Mouse (Mus musculus): ENCODE results near the gene Cul5.

Gene Cul5

DNA sequence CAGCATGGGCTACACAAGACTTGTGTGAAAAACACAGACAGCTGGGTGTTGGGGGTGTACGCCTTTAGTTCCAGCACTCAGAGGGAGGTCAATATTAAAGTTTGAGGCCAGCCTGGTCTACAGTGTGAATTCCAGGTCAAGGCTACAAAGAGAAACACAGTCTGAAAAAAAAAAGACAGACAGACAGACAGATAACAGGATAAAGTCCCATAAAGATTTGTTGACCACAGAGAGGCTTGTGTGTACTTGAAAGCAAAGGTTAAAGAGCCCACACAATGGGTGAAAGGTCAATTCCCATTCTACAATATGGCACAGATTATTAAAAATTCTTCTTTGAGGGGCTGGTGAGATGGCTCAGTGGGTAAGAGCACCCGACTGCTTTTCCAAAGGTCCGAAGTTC, 62.6 kb downstream of the Cul5 start:
- peak; percentile 74 for DNase-seq

DNA sequence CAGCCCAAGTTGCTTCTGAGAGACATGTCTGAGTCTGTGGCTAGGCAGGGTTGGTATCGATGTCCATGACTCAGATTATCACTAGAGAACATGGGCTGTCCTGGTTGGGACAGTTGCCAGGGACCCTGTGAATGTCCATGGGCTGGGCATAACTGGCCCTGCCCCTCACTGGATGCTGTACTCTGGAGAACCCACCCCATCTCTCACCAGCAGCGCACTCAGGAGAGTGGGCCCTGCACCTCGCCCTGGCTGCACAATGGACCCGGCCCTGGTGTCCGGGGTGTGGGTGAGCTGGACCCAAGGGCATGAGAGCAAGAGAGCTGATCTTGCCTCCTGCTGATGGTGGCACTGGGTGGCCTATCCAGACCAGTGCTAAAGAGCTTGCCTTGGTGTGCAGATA, 64.9 kb downstream of the Cul5 start:
- peak; percentile 90 for DNase-seq

DNA sequence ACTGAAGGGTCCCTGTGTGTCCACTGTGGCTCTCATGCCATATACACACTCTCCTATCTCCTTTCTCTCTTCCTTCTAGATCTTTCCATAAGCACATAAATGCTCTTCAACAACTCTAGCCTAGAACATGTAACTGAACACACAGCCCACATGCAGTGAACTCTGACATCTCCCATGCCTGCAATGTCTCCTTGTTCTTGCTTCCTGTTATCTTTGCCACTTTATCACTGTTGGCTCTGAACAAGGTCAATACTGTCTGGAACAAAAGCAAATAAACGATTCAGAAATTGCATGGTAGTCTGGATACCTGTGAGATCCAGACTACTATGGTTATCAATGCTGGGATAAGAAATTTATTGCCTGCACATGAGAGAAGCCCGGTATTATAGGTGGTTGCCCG, 66.0 kb downstream of the Cul5 start:
- no peak for DNase-seq

DNA sequence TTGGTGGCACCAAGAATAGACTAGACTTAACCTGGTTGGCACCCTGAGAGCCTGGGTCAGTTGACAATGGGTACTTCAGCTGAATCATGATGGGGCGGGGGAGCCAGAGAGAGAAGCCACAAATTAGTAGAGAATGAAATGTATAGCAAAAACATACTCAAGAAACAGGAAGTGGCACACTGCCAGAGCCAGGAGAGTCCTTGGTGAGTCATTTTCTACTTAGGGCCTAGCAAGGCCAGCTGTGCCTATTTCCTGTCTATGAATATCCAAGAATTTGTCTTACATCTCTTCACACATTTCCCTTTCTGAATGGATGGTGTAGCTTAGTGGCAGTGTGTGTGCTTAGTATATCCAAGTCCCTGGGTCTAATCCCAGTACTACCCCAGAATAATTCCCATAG, 66.4 kb downstream of the Cul5 start:
- DNase-seq: no peak

DNA sequence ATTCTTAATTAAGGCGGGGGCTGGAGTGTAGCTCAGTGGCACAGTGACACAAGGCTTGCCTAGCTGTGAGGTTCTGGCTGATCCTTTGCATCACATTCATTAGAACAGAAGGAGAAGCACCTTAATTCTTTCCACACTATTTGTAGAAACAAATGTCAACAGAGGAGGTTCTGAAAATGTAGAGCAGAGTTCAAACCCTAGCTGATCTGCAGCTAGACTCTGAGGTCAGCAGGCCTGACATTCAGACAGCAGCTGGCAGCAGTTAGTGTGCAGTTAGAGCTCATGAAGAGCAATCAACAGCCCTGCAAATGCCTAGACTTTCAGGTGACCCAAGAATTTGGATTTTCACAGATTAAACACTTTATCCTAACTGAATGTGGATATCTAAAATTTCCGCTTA, 68.3 kb downstream of the Cul5 start:
- DNase-seq: peak; percentile 95

DNA sequence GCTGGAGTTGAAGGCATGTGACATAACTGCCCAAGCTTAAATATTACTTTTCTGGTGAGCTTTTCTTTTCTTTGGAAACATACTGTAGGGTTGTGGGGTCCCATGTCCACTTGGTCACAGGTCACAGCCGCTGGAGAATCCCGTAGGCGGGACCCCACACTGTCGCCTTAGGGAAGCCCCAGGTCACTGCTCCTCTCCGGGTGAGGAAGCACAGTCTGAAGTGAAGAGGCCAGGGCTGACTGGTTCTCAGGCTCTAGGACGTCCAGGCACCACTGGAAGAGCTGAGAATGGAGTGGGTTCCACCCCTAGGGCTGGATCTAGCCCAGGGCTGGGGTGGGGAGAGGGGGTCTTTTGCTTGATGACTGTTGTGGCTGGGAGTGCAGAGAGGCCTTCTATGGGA, 71.2 kb downstream of the Cul5 start:
- DNase-seq: peak; percentile 81

DNA sequence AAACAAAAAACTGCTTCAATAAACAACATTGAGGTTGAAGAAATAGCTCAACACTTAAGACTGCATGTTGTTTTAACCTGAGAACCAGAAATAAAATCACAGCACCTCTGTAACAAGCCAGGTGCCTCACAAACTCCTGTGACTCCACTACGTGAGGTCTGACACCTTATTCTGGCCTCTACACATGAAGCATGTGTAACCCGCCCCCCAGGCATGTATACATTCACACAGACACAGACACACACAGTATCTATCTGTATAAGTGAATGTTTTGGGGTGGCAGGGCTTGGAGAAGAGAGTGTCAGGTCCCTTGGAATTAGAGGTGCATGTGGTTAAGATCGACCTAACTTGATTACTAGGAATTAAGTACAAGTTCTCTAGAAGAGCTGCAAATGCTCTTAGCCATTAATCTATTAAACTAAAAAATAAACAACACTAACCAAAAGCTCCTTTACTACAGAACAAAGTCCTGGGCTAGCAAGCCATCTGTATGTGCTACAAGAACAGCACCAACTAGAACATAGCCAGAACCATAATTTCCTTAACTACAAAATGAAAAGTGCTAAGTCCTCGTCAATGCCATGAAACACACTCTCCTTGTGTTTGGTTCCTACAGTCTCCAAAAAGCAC, 72.7 kb downstream of the Cul5 start:
- DNase-seq: peak; percentile 51

DNA sequence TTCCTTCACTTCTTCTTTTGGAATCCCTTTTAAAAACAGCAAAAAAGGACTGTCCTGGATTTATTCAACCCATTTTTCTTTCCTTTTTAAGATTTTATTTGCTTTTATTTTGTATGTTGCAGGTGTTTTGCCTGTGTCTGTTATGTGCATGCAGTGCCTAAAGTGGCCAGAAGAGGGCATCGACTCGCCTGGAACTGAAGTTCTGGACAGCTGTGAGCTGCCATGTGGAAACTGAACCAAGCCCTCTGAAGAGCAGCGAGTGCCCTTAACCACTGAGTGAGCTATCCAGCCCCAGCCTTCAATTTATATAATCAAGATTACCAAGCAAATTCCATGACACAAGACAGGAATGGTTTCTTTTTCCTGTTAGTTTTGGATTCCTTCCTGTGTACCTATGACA, 75.0 kb downstream of the Cul5 start:
- DNase-seq: peak; percentile 90

DNA sequence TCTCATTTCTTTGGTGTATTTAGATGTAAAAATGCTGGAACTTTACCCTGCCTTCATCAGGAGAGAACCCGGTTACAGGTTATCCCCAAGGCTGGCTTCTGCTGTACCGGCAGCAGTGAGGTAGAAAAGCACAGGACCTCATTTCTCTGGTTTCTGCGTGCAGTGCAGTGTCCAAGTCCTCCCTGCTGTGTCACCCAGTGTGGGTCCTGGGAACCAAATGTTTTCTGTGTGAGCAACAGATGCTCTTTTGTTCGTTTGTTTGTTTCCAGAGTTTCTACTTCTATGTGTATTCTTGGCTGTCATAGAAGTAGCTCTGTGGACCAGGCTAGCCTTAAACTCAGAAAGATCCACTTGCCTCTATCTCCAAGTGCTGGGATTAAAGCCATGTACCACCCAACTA, 87.9 kb downstream of the Cul5 start:
- peak; percentile 34 for DNase-seq

DNA sequence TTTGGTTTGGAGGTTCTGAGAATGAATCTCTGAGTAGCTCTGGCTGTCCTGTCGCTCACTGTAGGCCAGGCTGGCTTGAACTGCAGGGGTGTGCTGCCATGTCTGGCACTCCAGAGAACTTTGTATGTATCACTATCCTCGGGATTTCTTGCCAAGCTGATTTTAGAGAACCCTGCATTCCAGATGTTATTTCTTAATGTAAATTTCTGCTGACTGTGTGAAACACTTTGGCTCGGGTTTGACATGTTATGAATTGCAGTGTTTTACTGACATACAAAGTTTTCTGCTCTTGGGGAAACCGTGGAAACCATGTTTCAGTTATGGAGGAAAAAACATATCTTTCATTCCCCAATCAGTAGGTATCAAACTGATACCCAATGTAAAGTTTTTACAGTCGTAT, 94.1 kb downstream of the Cul5 start:
- DNase-seq: no peak

DNA sequence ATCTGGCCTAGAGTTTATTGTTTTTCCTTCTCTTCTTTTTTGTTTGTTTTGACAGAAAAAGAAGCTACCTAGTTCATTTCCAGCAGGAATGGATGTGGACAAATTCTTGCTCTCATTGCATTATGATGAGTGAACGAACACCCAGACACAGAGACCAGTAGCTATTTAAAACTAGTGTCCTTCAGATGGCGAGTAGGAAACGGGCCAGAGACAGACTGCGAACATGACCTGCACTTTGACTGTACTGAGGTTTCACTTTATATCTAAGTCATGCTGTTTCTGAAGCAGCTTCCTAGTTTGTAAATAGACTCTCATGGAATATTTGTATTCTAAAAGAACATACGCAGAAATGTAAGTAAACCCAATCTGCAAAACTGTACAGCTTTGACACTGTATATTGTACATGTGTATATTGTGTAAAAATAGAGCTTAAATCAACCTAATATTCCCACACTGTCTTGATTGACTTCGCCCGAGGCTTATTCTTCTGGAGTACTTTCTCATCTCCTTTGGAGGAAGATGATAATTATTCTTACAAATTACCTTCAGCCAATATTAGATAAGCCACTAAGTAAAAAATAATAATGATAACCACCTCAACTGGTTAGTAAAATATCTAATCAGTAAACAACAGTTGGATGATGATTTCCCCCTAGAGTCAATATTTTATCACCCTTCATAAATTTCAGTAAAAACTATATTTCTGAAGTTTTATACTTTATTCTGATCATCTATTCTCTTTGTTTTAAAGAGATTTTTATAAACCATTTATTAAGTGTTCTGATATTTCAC, 97.1 kb downstream of the Cul5 start:
- DNase-seq: no peak

DNA sequence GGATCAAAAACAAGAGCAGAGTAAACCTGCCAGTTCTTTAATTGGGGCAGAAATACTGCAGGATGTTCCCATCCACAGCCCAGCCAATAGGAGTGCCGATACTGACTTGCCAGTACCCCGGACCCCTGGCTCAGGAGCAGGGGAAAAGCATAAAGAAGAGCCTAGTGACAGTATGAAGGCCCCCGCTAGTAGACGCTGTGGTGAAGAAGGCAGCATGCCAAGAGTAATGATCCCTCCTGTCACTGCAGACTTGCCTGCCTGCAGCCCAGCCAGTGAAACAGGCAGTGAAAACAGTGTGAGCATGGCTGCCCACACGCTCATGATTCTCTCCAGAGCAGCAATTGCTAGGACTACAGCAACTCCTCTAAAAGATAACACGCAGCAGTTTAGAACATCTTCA, 99.2 kb downstream of the Cul5 start:
- DNase-seq: no peak

Data from heart, adult 11 months (tissue).